Mouse (Mus musculus): ENCODE measurements around the gene Sema6d.

- TF ChIP-seq CTCF (IDR thresholded peaks at IDR 0.05; ENCODE audit: low read depth, low read length) = no peak
- TF ChIP-seq POLR2A (IDR thresholded peaks at IDR 0.05; ENCODE audit: insufficient read depth, low read length) = no peak
Measured at GRCm38 (mm10) chr2:124089813-124090230, at the start of gene Sema6d.

All from ES-Bruce4 (cell line).